Mouse (Mus musculus) bone marrow, adult 2 months (tissue): ENCODE results near the gene Apoc2. TPM values are rescaled to one million over a fixed set of nuclear protein-coding genes. Genes with fewer than 3 reads are reported as not detected.

Experiments
- H3K27ac ChIP-seq: fragments of 200-500 bp; 2 replicates; pipeline ENCODE4 v1.5.1; 2012; ENCODE audit warnings: low read depth, mild to moderate bottlenecking, control low read depth, inconsistent platforms, low read length; ENCODE audit not compliant: control insufficient read depth, poor library complexity, insufficient read depth
- H3K4me1 ChIP-seq: fragments of 200-500 bp; 2 replicates; pipeline ENCODE4 v1.6.1; 2011; ENCODE audit warnings: low read length; ENCODE audit not compliant: control insufficient read depth, insufficient read depth
- H3K4me3 ChIP-seq: fragments of 200-500 bp; replicated peaks from 2 replicates; pipeline ENCODE3; 2011; ENCODE audit warnings: mild to moderate bottlenecking, low read depth, low read length, control low read depth; ENCODE audit not compliant: control insufficient read depth
- CTCF ChIP-seq: fragments of 200-500 bp; IDR thresholded peaks from 2 replicates; pipeline ENCODE4 v1.5.1; 2011; ENCODE audit warnings: low read length, control low read depth; ENCODE audit not compliant: control insufficient read depth, insufficient read depth
- POLR2A ChIP-seq: fragments of 200-500 bp; IDR thresholded peaks from 2 replicates; pipeline ENCODE4 v1.6.1; 2011; ENCODE audit warnings: low read depth, mild to moderate bottlenecking, control low read depth, low read length, borderline replicate concordance; ENCODE audit not compliant: control insufficient read depth
- WGBS: fragments of 180-500 bp; shearing (Covaris S2); methylation state at CpG from one replicate; pipeline ENCODE4 v1.1.7; 2018; 5-methylcytosine and 5-hydroxymethylcytosine counted together
- polyA plus RNA-seq: library from polyadenylated mRNA; stranded (reverse); fragments of >200 nt; gene quantifications from 2 replicates; pipeline ENCODE4 v1.2.4, GENCODE M21; 2011; ENCODE audit warnings: low replicate concordance; ENCODE audit not compliant: missing spikeins, insufficient read depth, insufficient read length

The Apoc2 gene
- polyA plus RNA-seq, 1 experiment: 13.2 TPM

DNA sequence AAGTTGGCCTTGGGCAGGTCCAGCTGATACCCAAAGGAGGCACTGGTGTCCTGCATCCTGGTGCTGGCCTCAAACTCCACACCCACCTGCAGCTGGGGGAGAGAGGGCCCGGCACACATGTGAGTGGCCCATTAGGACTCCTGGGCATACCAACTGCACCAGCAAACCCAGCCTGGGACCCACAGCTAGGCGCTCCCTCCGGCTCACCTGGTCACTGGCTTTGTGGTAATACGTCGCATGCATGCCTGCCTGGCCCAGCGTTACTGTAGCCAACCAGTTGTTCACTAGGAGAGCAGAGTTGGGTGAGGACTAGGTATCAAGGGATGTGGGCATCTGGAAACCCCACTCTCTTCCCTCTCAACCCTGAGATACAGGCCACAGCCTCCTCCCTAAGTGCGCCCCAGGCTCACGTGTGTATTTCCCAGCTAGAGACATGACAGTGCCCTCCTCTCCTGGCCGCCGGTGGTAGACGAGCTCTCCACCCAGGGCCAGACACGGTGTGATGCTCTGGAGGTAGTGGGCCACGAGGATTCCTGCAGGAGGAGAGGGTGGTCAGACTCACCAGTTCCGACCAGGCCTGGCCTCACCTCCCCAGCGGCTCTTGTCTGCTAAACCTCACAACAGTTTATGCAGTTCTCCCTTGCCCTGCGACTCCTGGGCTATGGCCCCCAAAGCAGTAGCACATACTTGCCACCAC, 25.3 kb upstream of the Apoc2 start:
- TF ChIP-seq CTCF (no peak), POLR2A (no peak)
- peaks cover 7% of the 10 kb centered on the region for H3K4me1 ChIP-seq
- H3K4me3 ChIP-seq: no peak overlapping the region
- 93% methylated on average over 16 of the region's 16 CpGs for WGBS
- H3K27ac ChIP-seq: no peak overlapping the region

DNA sequence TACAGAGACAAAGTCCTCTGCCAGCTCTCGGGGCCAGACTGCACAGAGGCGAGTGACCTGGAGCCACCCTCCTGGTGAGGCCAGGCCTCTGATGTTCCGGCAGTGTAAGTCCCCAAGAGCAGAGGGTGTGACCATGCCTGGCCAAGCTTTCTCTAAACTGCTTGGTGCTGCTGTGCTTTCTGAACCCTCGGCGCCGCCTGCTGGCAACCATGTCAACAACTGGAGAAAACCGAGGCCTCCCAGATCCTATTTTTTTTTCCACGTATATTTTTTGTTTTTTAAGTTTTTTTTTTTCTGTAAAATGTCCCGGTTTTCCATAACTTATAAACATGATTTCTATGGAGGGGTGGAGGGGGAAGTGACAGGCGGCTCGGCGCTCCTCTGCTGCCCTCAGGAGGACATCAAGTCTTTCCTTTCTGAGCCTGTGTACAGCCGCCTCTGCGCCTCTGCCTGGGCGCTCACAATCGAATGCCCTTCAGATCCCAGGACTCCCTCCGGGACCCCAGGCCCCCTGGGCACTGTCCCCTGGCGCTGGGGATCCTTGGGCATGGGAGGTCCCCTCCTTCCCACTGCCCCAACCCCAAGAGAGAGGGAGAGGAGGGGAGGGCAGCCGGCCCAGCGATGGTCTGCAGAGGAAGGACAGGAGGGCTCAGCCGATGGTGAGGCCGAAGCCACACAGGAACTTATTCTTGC, 23.5 kb upstream of the Apoc2 start:
- 34% methylated on average over 22 of the region's 22 CpGs for WGBS
- TF ChIP-seq CTCF: peak; percentile 62
- no peak for TF ChIP-seq POLR2A
- no peak overlapping the region for H3K4me3 ChIP-seq
- H3K4me1 ChIP-seq: peaks cover 7% of the 10 kb centered on the region
- peak overlapping the region; percentile 43 for H3K27ac ChIP-seq

DNA sequence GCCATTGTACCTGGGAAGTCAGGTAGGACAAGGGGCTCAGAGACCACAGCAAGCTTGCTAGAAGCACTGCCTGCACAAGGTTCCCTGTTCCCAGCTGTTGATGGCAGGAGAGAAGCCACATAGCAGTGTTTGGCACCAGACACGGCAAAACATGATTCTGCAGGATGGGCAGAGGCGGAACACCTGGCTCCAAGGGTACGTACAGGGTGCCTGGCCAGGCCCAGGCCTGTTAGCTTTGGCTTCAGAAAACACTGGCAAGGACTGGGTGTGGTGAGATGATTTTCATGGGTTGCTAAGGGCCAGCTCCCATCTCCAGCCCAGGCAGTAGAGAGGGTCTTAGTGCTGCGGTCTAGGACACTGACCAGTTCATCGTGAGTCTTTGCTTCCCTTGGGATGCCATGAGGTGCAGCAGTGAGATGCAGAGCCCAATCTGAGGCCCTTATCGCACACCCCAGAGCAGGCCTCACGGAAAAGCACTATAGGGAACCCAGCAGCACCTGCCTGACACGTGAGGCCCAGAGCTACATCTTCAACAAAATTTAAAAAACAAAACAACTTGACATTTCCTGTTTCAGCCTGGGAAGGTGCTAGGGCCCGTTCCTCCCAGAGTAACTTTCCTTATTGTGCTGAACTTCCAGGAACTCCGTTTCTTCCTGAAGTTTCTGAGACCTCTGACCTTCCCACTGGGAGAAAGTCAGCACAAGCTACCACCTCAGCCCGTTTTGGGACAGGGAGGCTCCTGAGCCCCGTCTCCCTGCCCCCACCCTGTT, 22.7 kb upstream of the Apoc2 start:
- peak overlapping the region; percentile 40; the same call in 1 of the 2 replicates for H3K27ac ChIP-seq
- no peak overlapping the region for H3K4me3 ChIP-seq
- H3K4me1 ChIP-seq: peaks cover 7% of the 10 kb centered on the region
- TF ChIP-seq POLR2A (no peak), CTCF (no peak)
- WGBS: 58% methylated on average over 12 of the region's 12 CpGs

DNA sequence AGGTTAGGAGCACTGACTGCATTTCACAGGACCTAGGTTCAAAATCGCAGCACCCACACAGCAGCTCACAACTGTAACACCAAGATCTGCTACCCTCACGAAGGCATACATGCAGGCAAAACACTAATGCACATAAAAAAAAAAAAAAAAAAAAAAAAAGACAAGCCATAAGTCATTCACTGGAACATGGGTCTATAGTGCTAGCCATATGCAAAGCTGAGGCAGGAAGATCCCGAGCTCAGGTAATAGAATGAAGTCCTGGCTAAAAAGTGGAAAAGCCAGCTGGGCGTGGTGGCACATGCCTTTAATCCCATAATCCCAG, 22.0 kb upstream of the Apoc2 start:
- Histone ChIP-seq H3K4me1 (peaks cover 7% of the 10 kb centered on the region), H3K4me3 (no peak overlapping the region), H3K27ac (no peak overlapping the region)
- TF ChIP-seq CTCF (no peak), POLR2A (no peak)
- WGBS: 38% methylated on average over 4 of the region's 4 CpGs

DNA sequence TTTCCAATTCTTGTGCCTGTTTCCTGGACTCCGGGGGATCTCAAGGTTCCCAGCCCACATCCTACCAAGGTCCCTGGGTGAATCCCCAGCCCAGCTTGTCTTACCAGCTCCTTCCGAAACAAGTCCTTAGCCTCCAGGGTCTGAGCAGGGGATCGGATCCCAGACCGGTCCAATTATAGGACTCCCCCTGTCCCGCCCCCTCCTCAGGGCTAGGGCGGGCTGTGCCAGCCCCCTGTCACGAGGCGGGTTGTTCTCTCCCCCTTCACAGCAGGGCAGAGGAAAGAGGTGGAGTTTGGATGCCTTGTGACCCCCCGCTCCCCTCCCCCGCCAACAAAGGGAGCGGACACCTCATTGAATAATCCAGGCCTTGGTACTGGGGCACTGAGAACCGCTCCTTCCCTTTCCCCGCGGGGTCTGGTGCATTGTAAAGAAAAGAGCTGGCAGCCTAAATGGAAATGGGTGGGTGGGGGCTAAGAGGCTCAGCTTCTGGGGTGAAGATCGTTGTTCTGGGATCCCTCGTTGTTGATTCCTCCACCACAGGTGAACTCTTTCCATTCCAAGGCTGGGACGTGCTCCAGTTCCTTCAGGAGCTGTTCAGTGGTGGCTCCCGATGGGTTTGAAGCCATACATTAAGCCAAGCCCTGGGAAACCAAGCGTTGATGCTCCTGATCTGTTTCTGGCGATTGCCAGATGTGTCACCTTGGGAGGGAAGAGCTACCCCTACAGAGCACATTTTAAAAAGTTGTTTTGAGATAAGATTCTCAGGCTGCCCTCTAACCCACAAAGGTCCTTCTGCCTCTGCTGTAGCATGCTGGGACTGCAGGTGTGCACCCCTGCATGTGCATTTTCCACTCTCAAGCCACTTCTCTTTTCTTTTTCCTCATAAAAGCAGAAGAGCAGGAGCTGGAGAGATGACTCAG, 21.4 kb upstream of the Apoc2 start, which contains the start of gene Apoe:
Gene Apoe (minus strand): TSS at position 282 of the 920 bp plus-strand sequence.
- TF ChIP-seq CTCF: no peak
- no peak for TF ChIP-seq POLR2A
- Histone ChIP-seq H3K4me3 (peak within 1 kb of the TSS; percentile 19), H3K4me1 (peaks cover 7% of the 10 kb centered on the region), H3K27ac (peak within 1 kb of the TSS; percentile 73)
- 3% methylated on average over 20 of the region's 20 CpGs for WGBS

- Histone ChIP-seq H3K4me3 (peak overlapping the region; percentile 19), H3K4me1 (peaks cover 7% of the 10 kb centered on the region), H3K27ac (peak overlapping the region; percentile 73; the same call in 1 of the 2 replicates)
- WGBS: 6% methylated on average over 28 of the region's 28 CpGs
- TF ChIP-seq POLR2A (no peak), CTCF (no peak)
Observed at GRCm38 (mm10) chr7:19697949-19698906, 20.5 kb upstream of the Apoc2 start.
